12 mouse cellular contexts compared by ENCODE assay signal in genomic region chr2:131496125-131496820, GRCm38 (mm10). TPM values are rescaled to one million over a fixed set of nuclear protein-coding genes. Genes with fewer than 3 reads are reported as not detected.
DNase-seq lines count a peak whose midpoint lies in the region; ATAC-seq and TF ChIP-seq lines count a peak whose summit lies in the region.
"Had no signal": no experiment of that assay in that cellular context is flagged by ENCODE, and none has a peak within 500 bp of the region (broad histone marks: within the 10 kb centered on the region; RNA-seq: fewer than 3 reads in every experiment).

No protein-coding gene starts in this region.

- no peak overlapping the region for H3K27ac ChIP-seq in kidney, adult 2 months (ENCODE audit: insufficient read depth, low read depth, low read length)
- H3K27ac ChIP-seq: forebrain, embryonic 13.5 days; midbrain, embryonic 13.5 days had no signal

- WGBS in kidney, adult 2 months, result 79% methylated on average over 5 of the region's 5 CpGs

- no peak for TF ChIP-seq CTCF in kidney, adult 2 months (conservative IDR thresholded peaks at IDR 0.05; ENCODE audit: insufficient read depth, insufficient read length, low read depth, low read length)

- H3K36me3 ChIP-seq in kidney, adult 2 months (ENCODE audit: control insufficient read depth, insufficient read depth, low read length), result no peaks in the 10 kb centered on the region
- peaks cover 86% of the 10 kb centered on the region for H3K36me3 ChIP-seq in erythroblast, embryonic 14.5 days (ENCODE audit: control insufficient read depth)
- H3K36me3 ChIP-seq: midbrain, embryonic 13.5 days had no signal

- no peaks in the 10 kb centered on the region for H3K9me3 ChIP-seq in erythroblast, embryonic 14.5 days (ENCODE audit: control insufficient read depth, low read length)
- H3K9me3 ChIP-seq: forebrain, embryonic 13.5 days; midbrain, embryonic 13.5 days had no signal

- peaks cover 2% of the 10 kb centered on the region; the same call in 1 of the 2 replicates for H3K4me1 ChIP-seq in kidney, adult 2 months (ENCODE audit: control insufficient read depth, insufficient read depth, low read length)
- H3K4me1 ChIP-seq in erythroblast, embryonic 14.5 days (ENCODE audit: control insufficient read depth), result peaks cover 84% of the 10 kb centered on the region

- H3K27me3 ChIP-seq in kidney, adult 2 months (replicated peaks; ENCODE audit: control insufficient read depth, insufficient read depth, low read length), result no peaks in the 10 kb centered on the region
- peaks cover 8% of the 10 kb centered on the region for H3K27me3 ChIP-seq in erythroblast, embryonic 14.5 days (ENCODE audit: control insufficient read depth)
- H3K27me3 ChIP-seq: forebrain, embryonic 13.5 days; midbrain, embryonic 13.5 days had no signal

- H3K4me3 ChIP-seq in kidney, adult 2 months (ENCODE audit: insufficient read depth, low read depth, low read length), result no peak overlapping the region
- peak overlapping the region; percentile 100 for H3K4me3 ChIP-seq in erythroblast, embryonic 14.5 days (replicated peaks)
- H3K4me3 ChIP-seq: forebrain, embryonic 13.5 days; midbrain, embryonic 13.5 days had no signal

- peak; percentile 17 for DNase-seq in kidney, adult 2 months
- DNase-seq in kidney, adult 9 months, result no peak
- peak; percentile 59 for DNase-seq in MEL-GATA-1-ER (ENCODE audit: extremely low read depth, low read depth)
- DNase-seq in right cerebral cortex, postnatal 4 days, result no peak
- no peak for DNase-seq in urinary bladder, postnatal 25 days (ENCODE audit: low spot score)
- DNase-seq: heart, postnatal 4 days; layer of hippocampus, adult 9-11 months; lung, postnatal 14 days had no signal

- peak; percentile 45 for ATAC-seq in megakaryocyte progenitor cell, adult 5-6 weeks (replicated peaks; ENCODE audit: poor library complexity)
- ATAC-seq: forebrain, embryonic 13.5 days; midbrain, embryonic 13.5 days had no signal

- TF ChIP-seq POLR2A in kidney, adult 2 months (IDR thresholded peaks at IDR 0.05; ENCODE audit: low read depth, low read length), result no peak

RNA-seq across cellular contexts. Expression of gene Smox, which starts 5.0 kb away (rescaled TPM):
- polyA plus RNA-seq in kidney, adult 2 months (2012; rRNA removed), result 12.5 and 14.9 TPM in 2 replicates
- 178 and 191 TPM in 2 replicates for polyA plus RNA-seq in erythroblast, embryonic 14.5 days (2012)
- 4.6 and 5.7 TPM in 2 replicates for total RNA-seq in megakaryocyte progenitor cell, adult 5-6 weeks (2015)
- total RNA-seq in megakaryocyte progenitor cell, adult 5-6 weeks (2017), result 7.8 and 8.7 TPM in 2 replicates

Comparison
In these comparisons a context has a peak if more than half of its experiments do, and no peak if none do; other contexts are left out.
1. DNase-seq: peak in kidney, adult 2 months (single experiment) and MEL-GATA-1-ER (single experiment); none in kidney, adult 9 months (single experiment), right cerebral cortex, postnatal 4 days (single experiment) and urinary bladder, postnatal 25 days (single experiment).
2. RNA of gene Smox, which starts 5.0 kb away (polyA plus RNA-seq): 178 to 191 TPM in erythroblast, embryonic 14.5 days; 12.5 to 14.9 TPM in kidney, adult 2 months; every median in the first group is over 10 times any median in the second.